Mouse (Mus musculus) kidney, adult 2 months (tissue): ENCODE results near the gene Ttyh3.

Source experiments
- CTCF ChIP-seq: fragments of 200-500 bp; conservative IDR thresholded peaks from 2 replicates; pipeline ENCODE4 v1.5.1; 2011; ENCODE audit warnings: low read depth, mild to moderate bottlenecking, control low read depth, low read length, moderate library complexity, mixed read lengths; ENCODE audit not compliant: insufficient read depth, insufficient read length
- POLR2A ChIP-seq: fragments of 200-500 bp; IDR thresholded peaks from one replicate; pipeline ENCODE4 v1.6.1; 2011; ENCODE audit warnings: low read depth, low read length, control low read depth

GRCm38 (mm10) chr5:140601712-140602111, 47.1 kb downstream of the Ttyh3 start:
- TF ChIP-seq CTCF = no peak
- TF ChIP-seq POLR2A = no peak
